Mouse (Mus musculus): ENCODE measurements around the gene Itsn1. TPM values are rescaled to one million over a fixed set of nuclear protein-coding genes. Genes with fewer than 3 reads are reported as not detected.
A peak's percentile ranks its signal among the peaks of the same experiment; 100 is the strongest.

Gene Itsn1
- polyA plus RNA-seq, 1 experiment from 2014 or later: 7.8 TPM

DNA sequence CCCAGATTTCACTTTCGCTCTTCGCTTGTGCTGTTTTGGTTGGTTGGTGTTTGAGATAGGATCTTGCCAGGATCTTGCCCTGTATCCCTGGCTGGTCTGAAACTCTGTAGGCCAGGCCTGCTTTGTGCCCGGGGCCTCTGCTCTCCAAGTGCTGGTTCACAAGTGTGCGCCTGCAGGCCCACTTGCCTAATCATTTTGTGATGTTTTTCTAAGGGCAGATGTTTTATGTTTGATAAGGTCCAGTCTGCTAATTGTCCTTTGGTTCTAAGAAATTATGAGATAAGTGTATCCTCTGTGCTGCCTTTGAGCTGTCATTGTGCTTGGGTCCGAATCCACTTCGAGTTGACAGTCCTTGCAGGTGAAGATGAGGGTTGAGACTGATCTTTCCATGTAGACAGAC, 93.7 kb downstream of the Itsn1 start:
- H3K9ac ChIP-seq (ENCODE audit: low read length): no peak overlapping the region
- no peaks in the 10 kb centered on the region for H3K4me1 ChIP-seq (replicated peaks; ENCODE audit: control insufficient read depth, insufficient read depth)
- no peaks in the 10 kb centered on the region for H3K27me3 ChIP-seq (ENCODE audit: control insufficient read depth, insufficient read depth, low read length)
- no peak overlapping the region for H3K4me3 ChIP-seq (ENCODE audit: low read depth, low read length)
- peaks cover 13% of the 10 kb centered on the region for H3K36me3 ChIP-seq (ENCODE audit: control insufficient read depth, insufficient read depth, low read length)
- ATAC-seq (ENCODE audit: low FRiP score, low TSS enrichment) (no peak), DNase-seq (ENCODE audit: low spot score) (no peak)
- no peaks in the 10 kb centered on the region for H3K9me3 ChIP-seq (ENCODE audit: control insufficient read depth, low read length)
- 92% methylated on average over 6 of the region's 6 CpGs for WGBS
- no peak for TF ChIP-seq EP300 (optimal IDR thresholded peaks at IDR 0.05)
- no peak for TF ChIP-seq CTCF (IDR thresholded peaks at IDR 0.05; ENCODE audit: low read depth)
- no peak overlapping the region for H3K27ac ChIP-seq (replicated peaks)
- H3K4me2 ChIP-seq (replicated peaks; ENCODE audit: low read depth): no peak overlapping the region

DNA sequence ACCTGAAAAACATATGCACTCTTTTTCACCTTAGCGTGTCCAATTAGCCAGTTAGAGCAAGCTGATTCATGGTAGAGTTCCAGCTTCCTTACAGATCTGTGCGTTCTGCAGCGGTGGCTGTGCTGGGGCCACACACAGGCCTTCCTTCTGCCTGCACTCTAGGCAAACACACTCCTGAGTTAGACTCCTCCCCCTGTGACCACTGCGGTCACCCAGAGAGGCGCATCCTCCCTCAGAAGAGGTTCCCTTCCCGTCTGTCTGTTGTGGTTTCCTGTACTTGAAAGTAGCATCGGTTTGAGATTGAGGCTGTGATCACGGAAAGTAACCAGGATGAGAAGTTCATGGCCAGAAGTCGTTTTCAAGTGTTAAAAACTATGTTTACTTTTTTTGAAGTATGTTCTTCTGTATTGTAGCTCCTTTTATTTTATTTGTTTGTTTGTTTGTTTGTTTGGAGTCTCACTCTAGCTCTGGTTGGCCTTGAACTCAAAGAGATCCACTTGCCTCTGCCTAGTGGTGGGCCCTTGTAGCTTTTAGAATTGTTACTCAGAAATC, 96.8 kb downstream of the Itsn1 start:
- no peak for DNase-seq (ENCODE audit: low spot score)
- 59% methylated on average over 9 of the region's 9 CpGs for WGBS
- no peak for ATAC-seq (ENCODE audit: low FRiP score, low TSS enrichment)

DNA sequence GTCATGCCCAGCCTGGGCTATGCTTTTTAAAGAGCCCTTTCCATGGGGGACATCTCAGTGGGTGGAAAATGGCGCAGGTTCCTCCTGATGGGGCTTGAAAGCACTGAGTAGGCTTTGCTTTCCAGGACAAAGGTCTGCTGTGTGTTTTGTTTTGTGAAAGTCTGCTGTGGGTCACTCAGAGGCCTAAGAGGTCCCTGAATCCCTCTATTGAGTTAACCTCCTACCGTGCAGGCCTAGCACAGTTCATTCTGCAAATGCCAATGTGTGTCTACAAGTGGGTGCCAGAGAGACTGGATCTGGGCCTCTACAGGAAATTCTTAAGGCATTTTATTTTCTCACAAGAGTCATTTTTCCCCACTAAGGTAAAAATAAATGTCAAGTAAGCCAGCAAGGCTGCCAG, 97.8 kb downstream of the Itsn1 start:
- no peak overlapping the region for H3K27ac ChIP-seq (replicated peaks)
- H3K9me3 ChIP-seq (ENCODE audit: control insufficient read depth, low read length): no peaks in the 10 kb centered on the region
- no peak overlapping the region for H3K4me2 ChIP-seq (replicated peaks; ENCODE audit: low read depth)
- TF ChIP-seq CTCF (IDR thresholded peaks at IDR 0.05; ENCODE audit: low read depth) (no peak), EP300 (optimal IDR thresholded peaks at IDR 0.05) (no peak)
- no peaks in the 10 kb centered on the region for H3K27me3 ChIP-seq (ENCODE audit: control insufficient read depth, insufficient read depth, low read length)
- no peak for DNase-seq (ENCODE audit: low spot score)
- 68% methylated on average over 2 of the region's 2 CpGs for WGBS
- H3K4me3 ChIP-seq (ENCODE audit: low read depth, low read length): no peak overlapping the region
- no peaks in the 10 kb centered on the region for H3K4me1 ChIP-seq (replicated peaks; ENCODE audit: control insufficient read depth, insufficient read depth)
- H3K9ac ChIP-seq (ENCODE audit: low read length): no peak overlapping the region
- H3K36me3 ChIP-seq (ENCODE audit: control insufficient read depth, insufficient read depth, low read length): 0 out of 2 replicates have a peak, but pooled peaks cover 2% of the 10 kb centered on the region
- ATAC-seq (ENCODE audit: low FRiP score, low TSS enrichment): no peak

More for the DNA sequence above, 96.8 kb downstream of the Itsn1 start:
- no peak overlapping the region for H3K9ac ChIP-seq (ENCODE audit: low read length)
- H3K4me2 ChIP-seq (replicated peaks; ENCODE audit: low read depth): no peak overlapping the region
- TF ChIP-seq EP300 (optimal IDR thresholded peaks at IDR 0.05) (no peak), CTCF (IDR thresholded peaks at IDR 0.05; ENCODE audit: low read depth) (no peak)
- H3K36me3 ChIP-seq (ENCODE audit: control insufficient read depth, insufficient read depth, low read length): peaks cover 5% of the 10 kb centered on the region; the same call in 1 of the 2 replicates
- H3K27me3 ChIP-seq (ENCODE audit: control insufficient read depth, insufficient read depth, low read length): no peaks in the 10 kb centered on the region
- H3K9me3 ChIP-seq (ENCODE audit: control insufficient read depth, low read length): no peaks in the 10 kb centered on the region
- no peaks in the 10 kb centered on the region for H3K4me1 ChIP-seq (replicated peaks; ENCODE audit: control insufficient read depth, insufficient read depth)
- H3K4me3 ChIP-seq (ENCODE audit: low read depth, low read length): no peak overlapping the region
- H3K27ac ChIP-seq (replicated peaks): no peak overlapping the region

DNA sequence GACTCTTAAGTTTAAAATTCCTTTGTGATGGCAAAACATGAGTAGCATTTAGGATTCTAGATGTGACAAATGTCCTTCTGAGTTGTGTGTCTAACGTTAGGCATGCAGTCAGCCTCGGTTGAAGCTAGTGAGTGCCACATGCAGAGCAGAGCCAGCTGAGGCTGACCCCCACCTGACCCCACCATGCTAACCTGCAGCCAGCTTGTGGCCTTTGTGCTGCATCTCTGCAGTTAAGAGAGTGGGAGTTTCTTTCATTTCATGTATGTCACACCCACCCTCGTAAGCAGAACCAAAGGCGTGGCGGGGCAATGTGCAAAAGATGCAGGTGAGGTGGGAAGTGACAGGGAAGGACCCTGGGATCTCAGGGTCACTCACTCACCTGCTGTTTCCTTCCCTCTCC, 98.4 kb downstream of the Itsn1 start:
- Histone ChIP-seq H3K27me3 (ENCODE audit: control insufficient read depth, insufficient read depth, low read length) (no peaks in the 10 kb centered on the region), H3K36me3 (ENCODE audit: control insufficient read depth, insufficient read depth, low read length) (0 out of 2 replicates have a peak, but pooled peaks cover 2% of the 10 kb centered on the region), H3K9me3 (ENCODE audit: control insufficient read depth, low read length) (no peaks in the 10 kb centered on the region), H3K9ac (ENCODE audit: low read length) (no peak overlapping the region), H3K27ac (replicated peaks) (no peak overlapping the region), H3K4me2 (replicated peaks; ENCODE audit: low read depth) (no peak overlapping the region), H3K4me1 (replicated peaks; ENCODE audit: control insufficient read depth, insufficient read depth) (no peaks in the 10 kb centered on the region), H3K4me3 (ENCODE audit: low read depth, low read length) (no peak overlapping the region)
- DNase-seq (ENCODE audit: low spot score) (no peak), ATAC-seq (ENCODE audit: low FRiP score, low TSS enrichment) (peak; percentile 54; the same call in 1 of the 2 replicates)
- no peak for TF ChIP-seq CTCF (IDR thresholded peaks at IDR 0.05; ENCODE audit: low read depth)
- no peak for TF ChIP-seq EP300 (optimal IDR thresholded peaks at IDR 0.05)
- 52% methylated on average over 5 of the region's 5 CpGs for WGBS

DNA sequence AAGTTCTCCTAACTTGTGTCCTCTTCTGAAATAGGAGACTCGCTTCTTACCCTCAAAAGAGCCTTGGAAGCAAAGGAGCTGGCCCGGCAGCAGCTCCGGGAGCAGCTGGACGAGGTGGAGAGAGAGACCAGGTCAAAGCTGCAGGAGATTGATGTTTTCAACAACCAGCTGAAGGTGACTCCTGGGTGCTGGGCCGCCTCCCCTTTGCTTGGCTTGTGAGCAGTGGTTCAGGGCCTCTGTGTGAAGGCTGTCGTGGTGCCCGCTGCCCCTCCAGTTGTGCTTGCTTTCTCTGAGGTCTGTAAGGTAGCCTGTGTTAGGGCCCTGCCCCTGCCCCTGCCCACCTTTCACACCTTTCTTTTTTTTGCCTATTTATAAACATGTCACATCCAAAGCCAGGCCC, 99.1 kb downstream of the Itsn1 start:
- Histone ChIP-seq H3K4me2 (replicated peaks; ENCODE audit: low read depth) (no peak overlapping the region), H3K27me3 (ENCODE audit: control insufficient read depth, insufficient read depth, low read length) (no peaks in the 10 kb centered on the region), H3K36me3 (ENCODE audit: control insufficient read depth, insufficient read depth, low read length) (0 out of 2 replicates have a peak, but pooled peaks cover 2% of the 10 kb centered on the region), H3K9me3 (ENCODE audit: control insufficient read depth, low read length) (no peaks in the 10 kb centered on the region), H3K9ac (ENCODE audit: low read length) (no peak overlapping the region), H3K4me3 (ENCODE audit: low read depth, low read length) (no peak overlapping the region), H3K27ac (replicated peaks) (no peak overlapping the region), H3K4me1 (replicated peaks; ENCODE audit: control insufficient read depth, insufficient read depth) (no peaks in the 10 kb centered on the region)
- DNase-seq (ENCODE audit: low spot score): no peak
- WGBS: 64% methylated on average over 7 of the region's 7 CpGs
- ATAC-seq (ENCODE audit: low FRiP score, low TSS enrichment): no peak
- TF ChIP-seq CTCF (IDR thresholded peaks at IDR 0.05; ENCODE audit: low read depth) (no peak), EP300 (optimal IDR thresholded peaks at IDR 0.05) (no peak)

DNA sequence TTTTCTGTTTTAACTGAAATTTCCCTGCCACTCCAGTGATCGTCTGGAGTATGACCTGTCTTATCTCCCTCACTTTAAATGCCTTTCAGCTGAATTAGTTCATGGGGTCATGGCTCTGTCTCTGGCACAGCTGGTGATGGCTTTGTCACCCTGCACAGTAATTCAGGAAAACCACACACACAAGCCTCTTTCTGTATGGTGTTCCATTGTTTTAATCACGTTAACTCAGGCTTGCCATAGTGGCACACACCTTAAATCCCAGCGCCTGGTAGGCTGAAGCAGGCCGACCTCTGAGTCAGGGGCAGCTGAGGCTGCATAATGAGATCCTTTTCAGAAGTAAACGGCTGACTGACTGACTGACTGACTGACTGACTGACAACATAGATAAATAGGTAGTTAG, 99.5 kb downstream of the Itsn1 start:
- whole genome bisulfite sequencing: 68% methylated on average over 5 of the region's 5 CpGs
- H3K27me3 ChIP-seq (ENCODE audit: control insufficient read depth, insufficient read depth, low read length): no peaks in the 10 kb centered on the region
- H3K4me1 ChIP-seq (replicated peaks; ENCODE audit: control insufficient read depth, insufficient read depth): no peaks in the 10 kb centered on the region
- 0 out of 2 replicates have a peak, but pooled peaks cover 2% of the 10 kb centered on the region for H3K36me3 ChIP-seq (ENCODE audit: control insufficient read depth, insufficient read depth, low read length)
- H3K9ac ChIP-seq (ENCODE audit: low read length): no peak overlapping the region
- no peak overlapping the region for H3K27ac ChIP-seq (replicated peaks)
- no peaks in the 10 kb centered on the region for H3K9me3 ChIP-seq (ENCODE audit: control insufficient read depth, low read length)
- no peak for TF ChIP-seq EP300 (optimal IDR thresholded peaks at IDR 0.05)
- TF ChIP-seq CTCF (IDR thresholded peaks at IDR 0.05; ENCODE audit: low read depth): no peak
- ATAC-seq (ENCODE audit: low FRiP score, low TSS enrichment) (no peak), DNase-seq (ENCODE audit: low spot score) (no peak)
- H3K4me2 ChIP-seq (replicated peaks; ENCODE audit: low read depth): no peak overlapping the region
- H3K4me3 ChIP-seq (ENCODE audit: low read depth, low read length): no peak overlapping the region
